Mouse (Mus musculus): ENCODE results near the gene Cldn15. TPM values are rescaled to one million over a fixed set of nuclear protein-coding genes. Genes with fewer than 3 reads are reported as not detected.
"Not testable (repeated sequence)": the region's sequence is repeated elsewhere in the genome, so short reads cannot be mapped to it uniquely, and the experiment has no call there.

Cldn15 gene
- total RNA-seq, 2 experiments from 2014 or later, result 5.8 to 19.1 TPM

DNA sequence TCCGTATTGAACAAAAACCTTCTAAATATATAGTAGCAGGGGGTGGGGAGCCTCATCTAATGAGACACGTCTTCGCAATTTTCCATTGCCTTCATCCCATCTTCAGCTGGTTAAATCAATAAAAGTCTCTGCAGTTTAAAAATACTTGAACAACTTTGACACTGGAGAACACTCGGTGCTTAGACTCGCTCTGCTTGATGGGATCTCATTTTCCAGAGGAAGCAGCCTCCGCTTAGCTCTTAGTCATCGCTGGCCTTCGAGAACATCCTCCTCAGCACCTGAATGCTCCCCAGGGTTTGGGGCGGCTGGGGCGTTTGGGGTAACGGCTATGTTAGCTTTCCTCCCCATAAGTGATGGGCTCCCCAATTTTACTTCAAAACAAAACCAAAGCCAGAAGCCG is 21.3 kb upstream of the Cldn15 start:
- no peak for ATAC-seq (replicated peaks; ENCODE audit: low FRiP score, poor library complexity, severe bottlenecking)

DNA sequence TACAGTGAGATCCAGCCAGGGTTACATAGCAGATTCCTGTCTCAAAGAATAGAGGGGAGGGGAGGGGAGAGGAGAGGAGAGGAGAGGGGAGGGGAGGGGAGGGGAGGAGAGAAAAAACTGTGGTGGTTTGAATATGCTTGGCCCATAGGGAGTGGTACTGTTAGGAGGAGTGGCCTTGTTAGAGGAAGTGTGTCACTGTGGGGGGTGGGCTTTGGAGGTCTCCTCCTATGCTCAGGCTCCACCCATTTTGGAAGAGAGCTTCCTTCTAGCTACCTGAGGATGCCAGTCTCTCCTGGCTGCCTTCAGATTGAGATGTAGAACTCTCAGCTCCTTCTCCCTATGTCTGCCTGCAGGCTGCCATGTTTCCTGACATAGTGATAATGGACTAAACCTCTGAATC is 18.5 kb upstream of the Cldn15 start:
- no peak for ATAC-seq (replicated peaks; ENCODE audit: low FRiP score, poor library complexity, severe bottlenecking)

DNA sequence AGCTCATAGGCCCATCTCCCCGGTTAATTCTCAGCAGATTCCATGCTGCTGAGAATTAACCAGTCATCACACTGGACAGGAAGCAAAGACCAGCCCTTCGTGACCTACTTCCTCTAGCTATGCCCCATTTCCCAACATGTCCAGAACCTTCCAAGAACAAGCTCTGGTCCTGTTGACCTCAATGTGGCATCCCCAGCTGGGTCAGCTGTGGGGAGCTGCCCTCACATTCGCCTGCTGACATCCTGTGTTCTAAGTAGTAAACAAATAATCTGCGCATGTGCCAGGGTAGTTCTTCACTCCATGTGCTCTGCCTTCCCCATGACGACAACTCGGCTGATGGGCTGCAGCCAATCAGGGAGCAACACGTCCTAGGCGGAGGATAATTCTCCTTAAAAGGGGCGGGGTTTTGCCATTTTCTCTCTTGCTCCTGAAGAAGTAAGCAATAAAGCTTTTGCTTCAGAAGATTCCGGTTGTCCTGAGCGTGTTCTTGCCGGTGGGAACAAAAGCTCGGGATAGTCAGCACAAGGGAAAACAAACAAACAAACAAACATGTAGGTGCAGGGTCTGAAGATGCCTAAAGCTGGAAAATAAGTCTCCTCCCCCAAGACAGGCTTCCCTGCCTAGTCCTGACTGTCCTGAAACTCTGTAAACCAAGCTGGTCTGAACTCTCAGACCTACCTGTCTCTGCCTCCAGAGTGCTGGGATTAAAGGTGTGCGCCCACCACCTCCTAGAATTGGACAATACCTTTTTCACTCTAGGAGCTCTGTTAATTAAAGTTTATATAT is 16.7 kb upstream of the Cldn15 start:
- ATAC-seq (replicated peaks; ENCODE audit: low FRiP score, poor library complexity, severe bottlenecking), result not testable (repeated sequence)

DNA sequence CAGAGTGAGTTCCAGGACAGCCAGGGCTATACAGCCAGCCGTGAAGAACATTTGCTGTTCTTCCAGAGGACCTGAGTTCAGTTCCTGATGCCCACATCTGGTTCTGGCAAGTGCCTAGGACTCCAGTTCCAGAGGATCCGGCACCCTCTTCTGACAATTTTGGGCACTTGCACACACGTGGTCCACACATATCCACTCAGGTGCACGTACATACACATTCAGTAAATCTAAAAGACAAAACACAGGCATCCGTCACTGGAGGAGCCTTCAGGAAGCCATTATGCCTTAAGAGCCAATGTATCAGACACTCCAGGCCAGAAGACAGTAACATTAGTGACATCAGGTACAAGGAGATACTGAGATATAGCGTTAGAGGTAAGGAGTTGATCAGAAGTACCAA is 15.9 kb upstream of the Cldn15 start:
- no peak for ATAC-seq (replicated peaks; ENCODE audit: low FRiP score, poor library complexity, severe bottlenecking)

DNA sequence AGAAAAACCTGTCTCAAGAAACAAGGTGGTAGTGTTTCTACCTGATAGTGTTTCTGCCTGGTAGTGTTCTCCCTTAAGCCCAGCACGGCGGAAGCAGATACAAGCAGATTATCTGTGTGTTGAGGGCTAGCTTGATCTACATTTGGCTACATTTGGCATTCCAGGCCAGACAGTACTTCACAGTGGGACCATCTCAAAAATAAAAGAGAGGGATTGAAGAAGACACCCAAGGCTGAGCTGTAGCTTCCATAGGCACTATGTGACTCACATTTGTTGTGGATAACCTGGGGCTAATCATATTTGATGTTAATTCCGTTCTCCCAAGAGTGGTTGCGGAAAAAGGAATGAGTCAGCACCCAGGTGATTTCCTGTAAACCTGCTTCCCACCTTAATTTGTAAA is 14.3 kb upstream of the Cldn15 start:
- ATAC-seq (replicated peaks; ENCODE audit: low FRiP score, poor library complexity, severe bottlenecking), result no peak

DNA sequence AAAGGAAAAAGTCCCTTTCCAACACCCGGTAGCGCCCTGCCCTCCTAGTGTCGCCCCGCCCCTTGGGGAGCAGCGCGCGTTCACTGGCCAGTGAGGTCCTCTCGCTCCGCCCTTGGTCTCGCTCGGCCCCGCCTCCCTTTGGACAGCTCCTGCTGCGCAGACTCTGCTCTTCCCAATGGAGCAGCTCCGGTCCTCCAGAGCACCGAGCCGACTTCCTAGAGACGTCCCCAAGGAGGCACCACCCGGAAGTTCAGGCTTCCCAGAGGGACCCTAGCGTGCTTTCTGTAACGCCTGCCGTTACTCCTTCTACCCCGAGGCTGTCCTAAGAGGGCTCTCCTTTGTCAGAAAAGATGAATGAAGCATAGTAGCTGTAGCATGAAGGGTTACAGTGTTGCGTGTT is 13.4 kb upstream of the Cldn15 start, which contains the start of gene Fis1:
Gene Fis1, plus strand, starts transcription at position 261 of the 400 bp plus-strand sequence.
- ATAC-seq (replicated peaks; ENCODE audit: low FRiP score, poor library complexity, severe bottlenecking), result peak; percentile 99

DNA sequence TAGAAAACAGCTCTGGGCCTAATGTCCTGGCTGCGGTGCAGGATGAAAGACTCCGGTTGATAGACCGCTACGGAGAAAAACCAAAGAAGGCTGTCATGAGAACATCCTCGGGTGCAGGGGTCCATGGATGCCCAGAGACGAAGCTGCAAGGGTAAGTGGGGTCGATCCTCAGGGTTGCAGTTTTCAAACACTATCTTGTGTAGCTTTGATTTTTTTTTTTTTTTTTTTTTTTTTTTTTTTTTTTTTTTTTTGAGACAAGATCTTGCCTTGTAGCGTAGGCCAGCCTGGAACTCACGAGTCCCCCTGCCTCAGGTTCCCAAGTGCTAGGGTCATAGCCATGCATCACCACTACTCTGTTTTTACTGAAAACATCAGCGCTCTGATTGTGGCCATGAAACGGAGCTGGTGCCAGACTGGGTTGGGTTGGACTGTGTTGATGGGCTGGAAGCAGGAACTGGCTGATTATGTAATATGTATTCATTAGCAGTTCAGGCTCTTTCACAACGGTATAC is 12.9 kb upstream of the Cldn15 start:
- ATAC-seq (replicated peaks; ENCODE audit: low FRiP score, poor library complexity, severe bottlenecking), result 0 out of 2 replicates have a peak, but pooled peaks have one; percentile 29

DNA sequence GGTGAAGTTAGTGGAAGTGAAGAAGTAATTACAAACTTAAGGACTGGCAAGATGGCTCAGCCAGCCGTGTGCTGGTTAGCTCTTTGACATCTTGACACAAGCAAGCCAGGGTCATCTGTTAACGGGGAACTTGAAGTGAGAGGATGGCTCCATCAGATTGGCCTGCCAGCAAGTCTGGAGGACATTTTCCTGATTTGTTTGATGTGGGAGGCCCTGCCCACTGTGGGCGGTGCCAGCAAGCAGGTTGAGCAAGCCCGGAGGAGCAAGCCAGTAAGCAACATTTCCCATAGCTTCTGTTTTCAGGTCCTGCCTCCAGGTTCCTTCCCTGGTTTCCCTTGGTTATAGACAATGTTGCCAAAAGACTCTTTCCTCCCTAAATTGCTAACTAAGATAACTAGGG is 10.8 kb upstream of the Cldn15 start:
- ATAC-seq (replicated peaks; ENCODE audit: low FRiP score, poor library complexity, severe bottlenecking), result no peak

DNA sequence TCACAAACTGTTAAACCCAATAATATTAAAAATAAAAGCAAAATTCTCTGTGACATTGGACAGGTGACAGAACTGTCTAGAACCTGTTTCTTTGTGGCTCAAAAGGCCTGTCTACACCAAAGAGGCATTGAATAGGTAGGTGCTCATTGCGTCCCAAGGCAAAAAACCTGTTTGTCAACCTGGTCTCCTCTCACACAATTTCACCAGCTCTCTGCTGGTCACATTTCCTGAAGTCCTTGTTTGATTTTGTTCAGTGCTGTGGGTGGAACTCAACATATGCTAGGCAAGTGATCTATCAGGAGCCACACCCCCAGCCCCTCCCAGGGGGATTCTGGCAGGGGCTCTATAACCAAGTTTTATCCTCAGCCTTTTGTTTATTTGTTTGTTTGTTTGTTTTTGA is 9.2 kb upstream of the Cldn15 start:
- no peak for ATAC-seq (replicated peaks; ENCODE audit: low FRiP score, poor library complexity, severe bottlenecking)

DNA sequence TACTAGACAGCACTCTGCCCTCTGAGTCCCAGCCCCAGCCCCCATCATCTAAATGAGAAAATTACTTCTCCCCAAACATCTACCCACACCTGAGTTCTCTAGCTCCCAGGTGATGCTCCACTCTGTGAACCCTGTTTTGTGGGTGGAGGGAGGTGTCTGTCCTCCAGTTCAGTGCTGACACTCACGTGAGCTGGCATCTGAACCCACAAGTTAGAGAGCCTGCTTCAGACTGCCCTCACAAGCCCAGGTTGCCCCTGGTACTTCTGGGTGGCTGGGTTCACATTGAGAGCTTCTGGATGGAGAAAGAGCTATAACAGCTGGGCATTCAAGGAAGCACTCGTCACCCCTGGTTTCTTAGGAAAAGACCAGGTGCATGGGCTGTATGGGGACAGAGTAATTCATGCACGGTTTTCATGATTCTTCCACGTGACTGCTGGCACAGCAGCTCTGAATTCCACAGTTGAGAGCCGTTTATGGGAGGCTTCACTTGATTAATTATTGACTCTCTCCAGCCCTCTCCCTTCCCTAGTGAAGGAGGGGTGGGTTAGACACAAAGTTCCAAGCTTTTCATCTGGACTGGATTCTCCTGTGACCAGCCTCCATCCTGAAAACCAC is 7.3 kb upstream of the Cldn15 start:
- no peak for ATAC-seq (replicated peaks; ENCODE audit: low FRiP score, poor library complexity, severe bottlenecking)

DNA sequence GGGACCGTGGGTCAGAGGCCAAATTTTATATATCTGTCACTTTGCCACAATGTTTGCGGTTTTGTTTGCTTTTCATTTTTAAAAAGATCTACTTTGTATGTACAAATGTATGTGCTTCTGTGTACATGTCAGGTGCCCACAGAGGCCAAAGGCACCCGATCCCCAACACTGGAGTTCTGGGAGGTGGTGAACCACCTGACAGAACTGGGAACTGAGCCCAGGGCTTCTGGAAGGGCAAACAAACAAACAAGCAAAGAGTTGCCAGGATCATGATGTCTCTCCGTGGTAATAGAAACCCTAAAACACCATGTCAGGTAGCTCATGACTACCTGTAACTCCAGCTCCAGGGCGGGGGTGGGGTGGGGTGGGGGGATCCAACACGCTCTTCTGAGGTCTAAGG is 6.4 kb upstream of the Cldn15 start:
- ATAC-seq (replicated peaks; ENCODE audit: low FRiP score, poor library complexity, severe bottlenecking), result no peak

DNA sequence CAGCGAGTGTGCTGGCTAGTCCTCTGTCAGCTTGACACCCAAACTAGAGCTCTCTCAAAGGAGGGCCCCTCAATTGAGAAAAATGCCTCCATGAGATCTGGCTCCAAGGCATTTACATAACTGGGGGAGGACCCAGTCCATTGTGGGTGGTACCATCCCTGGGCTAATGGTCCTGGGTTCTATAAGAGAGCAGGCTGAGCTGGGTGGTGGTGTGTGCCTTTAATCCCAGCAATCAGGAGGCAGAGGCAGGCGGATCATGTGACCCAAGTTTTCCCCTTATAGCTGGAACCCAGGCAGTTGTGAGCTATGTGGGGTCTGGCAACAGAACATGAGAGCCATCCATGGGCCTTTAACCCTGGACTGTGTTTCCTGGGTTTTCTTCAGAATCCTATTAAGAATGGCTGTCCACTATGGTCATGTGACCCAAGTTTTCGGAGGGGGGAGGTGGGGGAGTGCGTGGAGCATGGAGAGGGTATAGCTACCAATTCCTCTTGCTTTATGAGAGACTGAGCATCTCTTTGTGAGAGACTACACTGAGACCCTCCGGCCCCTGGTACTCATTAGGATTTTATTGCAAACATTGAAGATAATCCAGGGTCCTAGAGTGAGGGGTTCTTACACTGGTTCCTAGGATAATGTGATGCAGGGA is 5.0 kb upstream of the Cldn15 start:
- ATAC-seq (replicated peaks; ENCODE audit: low FRiP score, poor library complexity, severe bottlenecking), result peak; percentile 1

DNA sequence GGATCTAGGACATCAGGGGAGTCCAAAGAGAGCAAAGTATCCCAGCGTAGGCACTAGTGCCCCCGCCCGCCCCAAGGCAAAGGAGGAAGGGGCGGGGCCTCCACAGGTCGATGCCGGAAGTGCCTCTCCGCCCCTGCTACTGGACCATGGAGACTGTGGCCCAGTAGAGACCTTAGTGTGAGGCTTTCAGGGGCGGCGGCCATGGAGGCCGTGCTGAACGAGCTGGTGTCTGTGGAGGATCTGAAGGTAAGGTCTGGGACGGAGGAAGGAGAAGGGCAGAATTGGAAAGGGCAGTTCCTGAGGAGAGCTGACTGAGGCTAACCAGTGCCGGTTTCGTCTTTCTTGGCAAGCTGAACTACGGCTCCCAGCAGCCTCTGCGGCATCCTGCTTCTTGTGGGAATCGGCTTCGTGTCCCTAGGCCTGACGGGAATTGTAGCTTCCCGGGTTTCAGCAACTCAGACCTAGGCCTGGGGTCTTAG is 4.4 kb upstream of the Cldn15 start:
- ATAC-seq (replicated peaks; ENCODE audit: low FRiP score, poor library complexity, severe bottlenecking), result peak; percentile 85

DNA sequence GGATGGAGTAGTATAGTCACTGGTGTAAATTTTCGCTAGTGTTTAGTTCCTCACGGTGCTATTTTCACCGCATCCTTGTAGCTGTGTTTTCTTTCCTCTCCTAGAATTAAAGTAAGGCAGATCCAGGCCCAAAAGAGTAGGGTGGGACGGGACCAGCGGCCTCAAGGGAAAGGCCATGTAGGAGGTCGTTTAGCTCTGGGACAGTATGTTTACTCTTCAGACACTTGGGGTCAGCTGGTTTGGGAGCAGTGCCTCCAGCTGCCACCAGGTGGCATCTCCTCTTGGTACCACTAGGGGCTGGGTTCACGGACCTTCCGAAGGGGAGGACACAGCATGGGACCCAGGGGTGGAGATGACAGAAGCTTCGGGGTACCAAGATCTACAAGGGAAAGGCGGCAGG is 3.9 kb upstream of the Cldn15 start:
- peak; percentile 80 for ATAC-seq (replicated peaks; ENCODE audit: low FRiP score, poor library complexity, severe bottlenecking)

DNA sequence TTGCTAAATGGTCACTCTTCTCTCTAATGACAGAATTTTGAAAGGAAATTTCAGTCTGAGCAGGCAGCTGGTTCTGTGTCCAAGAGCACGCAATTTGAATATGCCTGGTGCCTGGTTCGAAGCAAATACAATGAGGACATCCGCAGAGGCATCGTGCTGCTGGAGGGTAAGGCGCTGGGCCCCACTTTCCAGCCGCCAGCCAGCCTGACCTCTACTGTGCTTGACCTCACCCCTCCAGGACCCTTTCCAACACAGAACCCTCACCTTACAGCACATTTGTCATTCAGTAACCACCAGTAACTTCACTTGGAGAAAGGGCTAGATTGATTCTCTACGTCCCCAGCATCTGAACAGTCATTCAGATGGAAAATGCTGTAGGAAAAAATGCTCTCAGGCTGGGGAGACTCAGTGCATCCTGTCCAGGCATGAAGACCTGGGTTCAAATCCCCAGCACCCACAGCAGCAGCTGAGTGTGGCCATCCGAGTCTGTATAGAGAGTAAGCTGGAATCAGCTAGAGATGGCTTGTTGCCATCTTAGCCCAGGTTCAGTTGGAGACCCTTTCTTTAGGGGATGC is 3.4 kb upstream of the Cldn15 start:
- no peak for ATAC-seq (replicated peaks; ENCODE audit: low FRiP score, poor library complexity, severe bottlenecking)

DNA sequence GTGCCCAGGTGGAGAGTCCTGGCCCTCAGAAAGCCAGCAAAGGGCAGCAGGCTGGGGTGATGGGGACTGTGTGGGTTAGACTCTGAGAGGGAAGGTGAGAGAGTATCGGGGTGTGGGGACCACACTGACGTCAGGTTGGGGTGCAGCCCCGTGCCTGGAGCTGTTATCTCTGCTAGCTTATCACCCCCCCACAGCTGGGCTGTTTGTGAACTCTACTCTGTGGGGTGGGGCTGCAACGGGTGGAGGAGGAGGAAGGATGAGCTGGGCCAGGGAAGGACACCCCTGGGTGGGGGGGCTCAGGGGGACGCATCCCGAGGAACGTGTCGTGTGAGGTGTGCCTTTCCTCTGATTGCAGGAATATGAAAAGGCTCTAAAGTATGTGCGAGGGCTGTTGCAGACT is 1.2 kb upstream of the Cldn15 start:
- ATAC-seq (replicated peaks; ENCODE audit: low FRiP score, poor library complexity, severe bottlenecking), result peak; percentile 60

DNA sequence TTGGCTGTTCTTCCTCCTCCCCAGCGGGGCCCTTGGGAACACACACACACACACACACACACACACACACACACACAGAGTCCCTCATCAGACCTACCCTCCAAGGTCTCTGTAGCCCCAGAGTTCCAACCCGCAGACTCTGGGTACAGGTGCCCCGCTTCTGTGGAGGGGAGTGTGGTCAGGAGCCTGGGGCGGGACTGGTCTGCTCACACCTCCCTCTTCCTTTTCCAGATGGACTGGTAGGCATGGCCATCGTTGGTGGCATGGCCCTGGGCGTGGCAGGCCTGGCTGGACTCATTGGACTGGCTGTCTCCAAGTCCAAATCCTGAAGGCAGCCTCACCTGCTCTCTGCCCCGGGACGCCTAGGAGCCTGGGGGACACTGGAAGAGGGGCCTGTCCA is 730 bp upstream of the Cldn15 start:
- peak; percentile 13 for ATAC-seq (replicated peaks; ENCODE audit: low FRiP score, poor library complexity, severe bottlenecking)

DNA sequence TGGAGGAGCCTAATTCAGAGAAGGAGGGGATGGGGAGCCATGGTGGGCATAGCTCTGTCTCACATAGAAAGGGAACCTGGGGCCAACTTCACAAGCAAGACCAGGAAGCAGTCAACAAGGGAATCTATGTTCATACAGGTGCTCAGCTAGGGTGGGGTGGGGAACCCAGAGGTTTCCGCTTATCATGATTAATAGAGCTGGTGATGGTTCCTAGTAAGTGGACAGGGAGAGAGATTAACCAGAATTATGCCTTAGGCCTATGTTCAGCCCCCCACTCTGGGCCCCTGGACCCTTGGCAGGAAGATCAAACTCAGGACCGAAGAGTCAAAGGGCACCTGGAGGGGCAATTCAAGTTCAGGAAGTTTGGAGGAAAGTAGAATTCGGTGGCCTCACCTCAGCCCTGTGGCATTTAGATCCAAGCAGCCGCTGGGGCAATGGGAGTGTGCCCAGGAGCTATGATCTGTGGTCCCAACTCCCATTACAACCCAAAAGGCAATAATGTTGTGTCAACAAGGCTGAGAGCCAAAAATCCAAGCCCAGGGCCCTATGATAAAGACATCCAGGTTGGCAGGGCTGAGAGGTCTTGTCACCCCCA is 542 bp downstream of the Cldn15 start:
- no peak for ATAC-seq (replicated peaks; ENCODE audit: low FRiP score, poor library complexity, severe bottlenecking)

DNA sequence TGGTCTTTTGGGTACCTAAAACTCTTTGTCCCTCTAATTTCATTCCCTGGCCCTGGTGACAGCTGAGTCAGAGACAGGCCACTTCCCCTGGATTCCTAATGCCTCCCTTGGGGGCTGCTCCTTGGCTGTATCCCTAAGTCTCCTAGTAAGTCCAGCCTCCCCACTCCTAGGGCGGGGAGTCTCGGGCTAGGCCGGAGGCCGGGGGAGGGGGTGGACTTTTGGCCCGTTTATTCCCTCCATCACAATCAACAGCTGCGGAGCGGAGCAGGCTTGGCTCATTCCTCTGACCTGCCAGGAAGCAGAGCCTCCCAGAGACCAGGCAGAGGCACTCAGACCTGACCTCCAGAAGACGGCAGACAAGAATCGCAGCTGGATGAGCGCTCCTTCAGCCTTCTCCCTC is 1.2 kb downstream of the Cldn15 start:
- ATAC-seq (replicated peaks; ENCODE audit: low FRiP score, poor library complexity, severe bottlenecking), result no peak

DNA sequence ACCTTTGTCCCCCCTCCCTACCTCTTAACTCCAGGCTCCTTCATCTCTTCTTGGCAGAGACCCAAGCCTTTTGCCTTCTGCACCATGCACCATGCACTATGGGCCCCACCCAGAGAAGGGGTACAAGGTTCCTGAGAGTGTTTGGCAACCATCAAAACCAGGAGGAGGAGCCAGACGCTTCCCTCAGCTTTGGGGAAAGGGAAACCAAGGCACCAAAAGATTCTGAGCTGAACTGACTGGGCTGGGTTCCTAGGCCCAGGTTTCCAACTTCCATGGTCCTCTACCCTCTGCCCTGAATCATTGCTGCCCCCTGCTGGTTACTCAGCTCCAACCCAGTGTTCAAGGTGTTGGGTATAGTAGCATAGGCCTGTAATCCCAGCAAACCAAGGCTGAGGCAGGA is 4.3 kb downstream of the Cldn15 start:
- peak; percentile 76 for ATAC-seq (replicated peaks; ENCODE audit: low FRiP score, poor library complexity, severe bottlenecking)

Data from erythroblast, adult 5-6 weeks (primary cell).